ENCODE assay signal across 7 mouse cellular contexts in the genomic region with DNA sequence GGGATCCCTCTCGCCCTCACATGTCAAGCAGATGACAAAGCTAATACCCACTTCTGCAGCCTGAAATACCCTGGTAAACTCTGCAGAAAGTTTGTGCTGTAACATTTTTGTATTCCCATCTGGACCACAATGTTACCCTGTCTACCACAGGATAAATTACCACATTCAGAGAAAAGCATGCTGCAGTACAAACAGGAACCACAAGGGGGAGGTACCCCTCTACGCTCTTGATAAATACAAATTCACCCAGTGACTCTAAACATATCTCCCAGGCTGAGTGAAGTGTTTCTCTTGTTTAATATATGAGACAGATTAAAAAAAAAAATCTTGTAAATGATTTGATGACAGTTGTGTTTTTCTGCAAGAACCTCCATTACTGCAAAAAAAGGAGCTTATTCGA.
DNase-seq lines count a peak whose midpoint lies in the region; ATAC-seq and TF ChIP-seq lines count a peak whose summit lies in the region.
"Not testable (repeated sequence)": the region's sequence is repeated elsewhere in the genome, so short reads cannot be mapped to it uniquely, and the experiment has no call there.

No protein-coding gene starts in this region.

- not testable (repeated sequence) for H3K27ac ChIP-seq in ES-E14 (ENCODE audit: insufficient read depth, low read depth, low read length, poor library complexity, severe bottlenecking); gastrocnemius, adult 2 months

- H3K9me3 ChIP-seq in ES-E14 (ENCODE audit: control insufficient read depth, insufficient read depth, low read depth, low read length): not testable (repeated sequence)

- peak; percentile 60 for ATAC-seq in common myeloid progenitor, adult 5-6 weeks (replicated peaks; ENCODE audit: low read depth, poor library complexity, severe bottlenecking)
- peak; percentile 49 for ATAC-seq in inflammation-experienced regulatory T-cells, adult 6 months
- peak; percentile 79 for ATAC-seq in megakaryocyte-erythroid progenitor cell, adult 5-6 weeks (replicated peaks; ENCODE audit: low FRiP score, low TSS enrichment, poor library complexity, severe bottlenecking)

- not testable (repeated sequence) for H3K4me1 ChIP-seq in ES-E14 (ENCODE audit: control insufficient read depth in 2 of 2, insufficient read depth in 2 of 2, low read length in 2 of 2, poor library complexity in 1 of 2)

- peak; percentile 68 for DNase-seq in ES-E14 (ENCODE audit: low read depth, low spot score)
- not testable (repeated sequence) for DNase-seq in gastrocnemius, adult 2 months
- DNase-seq in left cerebral cortex, postnatal 4 days: peak; percentile 1
- peak; percentile 36 for DNase-seq in testis, postnatal 10 days (ENCODE audit: low spot score)

- not testable (repeated sequence) for H3K4me3 ChIP-seq in ES-E14 (ENCODE audit: insufficient read depth in 1 of 2, low read depth in 1 of 2, low read length in 2 of 2, poor library complexity in 1 of 2, severe bottlenecking in 1 of 2); gastrocnemius, adult 2 months

- H3K36me3 ChIP-seq in ES-E14 (ENCODE audit: control insufficient read depth, insufficient read depth, low read length, poor library complexity, severe bottlenecking): not testable (repeated sequence)

- intact Hi-C loops in gastrocnemius, adult 2 months (cut with DNase I); left cerebral cortex, postnatal 4 days (cut with DNase I): not testable (repeated sequence)

- H3K9ac ChIP-seq in ES-E14 (ENCODE audit: insufficient read depth, low read depth, low read length, poor library complexity, severe bottlenecking): not testable (repeated sequence)

- peak; percentile 26; the same call in 1 of the 2 replicates for TF ChIP-seq CTCF in gastrocnemius, adult 2 months (IDR thresholded peaks at IDR 0.05)

- in situ Hi-C loops in ES-E14 (cut with MboI; ENCODE audit: low sequenced_read_pairs in 2 of 2, unreplicated experiment in 2 of 2): not testable (repeated sequence)

TF ChIP-seq in ES-E14, 5 proteins besides CTCF, POLR2A, EP300 and RAD21:
- 0 out of 2 replicates have a peak, but pooled peaks have one; percentile 3 for TF ChIP-seq ZC3H11A (IDR thresholded peaks at IDR 0.05; ENCODE audit: borderline replicate concordance, low read depth, low read length)
